Mouse (Mus musculus) kidney, postnatal 0 days (tissue): Measurements from ENCODE around the gene Zhx3. TPM values are rescaled to one million over a fixed set of nuclear protein-coding genes. Genes with fewer than 3 reads are reported as not detected.

Experiments
- ATAC-seq: fragments of 200-750 bp; cut with Nextera tagmentation; replicated peaks from 2 replicates; pipeline ENCODE4 v1.8.0; 2017; ENCODE audit warnings: low read depth, moderate number of reproducible peaks, moderate TSS enrichment, moderate library complexity; ENCODE audit not compliant: low FRiP score
- DNase-seq: peaks from one replicate; pipeline ENCODE4 v3.0.0-alpha.2; 2016; ENCODE audit warnings: low spot score
- H3K27ac ChIP-seq: fragments of 300-500 bp; sonication (generic); 2 replicates; pipeline ENCODE4 v1.5.1; 2014; ENCODE audit warnings: mild to moderate bottlenecking
- H3K27me3 ChIP-seq: fragments of 300-500 bp; sonication (generic); 2 replicates; pipeline ENCODE4 v1.6.1; 2014; ENCODE audit warnings: low read length, mixed read lengths; ENCODE audit not compliant: insufficient read depth
- H3K36me3 ChIP-seq: fragments of 300-500 bp; sonication (generic); 2 replicates; pipeline ENCODE4 v1.6.1; 2014; ENCODE audit warnings: low read length, mixed read lengths; ENCODE audit not compliant: insufficient read depth
- H3K4me1 ChIP-seq: fragments of 300-500 bp; sonication (generic); replicated peaks from 2 replicates; pipeline ENCODE4 v1.6.1; 2014; ENCODE audit warnings: antibody characterized with exemption, low read length, mixed read lengths; ENCODE audit not compliant: insufficient read depth
- H3K4me2 ChIP-seq: fragments of 300-500 bp; sonication (generic); 2 replicates; pipeline ENCODE4 v1.6.1; 2014; ENCODE audit warnings: mild to moderate bottlenecking, low read length, moderate library complexity, mixed read lengths
- H3K4me3 ChIP-seq: fragments of 300-500 bp; sonication (generic); replicated peaks from 2 replicates; pipeline ENCODE4 v1.5.1; 2014; ENCODE audit warnings: low read depth, low read length
- H3K9ac ChIP-seq: fragments of 300-500 bp; sonication (generic); 2 replicates; pipeline ENCODE4 v1.6.1; 2014; ENCODE audit warnings: low read depth, low read length
- H3K9me3 ChIP-seq: fragments of 300-500 bp; sonication (generic); replicated peaks from 2 replicates; pipeline ENCODE4 v1.6.1; 2016; ENCODE audit warnings: low read length, inconsistent platforms, mixed read lengths
- CTCF ChIP-seq: IDR thresholded peaks from 2 replicates; pipeline ENCODE4 v1.5.1; 2016; ENCODE audit warnings: antibody characterized with exemption, low read depth, mild to moderate bottlenecking, moderate library complexity
- WGBS: fragments of 180-500 bp; shearing (Covaris S2); extraction: QIAGEN DNeasy Blood & Tissue Kit; methylation state at CpG from one replicate; pipeline ENCODE4 v1.1.7; 2014; 5-methylcytosine and 5-hydroxymethylcytosine counted together
- polyA plus RNA-seq: library from polyadenylated mRNA; unstranded; fragments of >200 nt; fragmentation: Nextera tagmentation; extraction: Ambion mirVana; gene quantifications from 2 replicates; pipeline ENCODE4 v1.2.1, GENCODE M21; 2015

The Zhx3 gene
- polyA plus RNA-seq, 1 experiment from 2014 or later = 12.6 TPM

DNA sequence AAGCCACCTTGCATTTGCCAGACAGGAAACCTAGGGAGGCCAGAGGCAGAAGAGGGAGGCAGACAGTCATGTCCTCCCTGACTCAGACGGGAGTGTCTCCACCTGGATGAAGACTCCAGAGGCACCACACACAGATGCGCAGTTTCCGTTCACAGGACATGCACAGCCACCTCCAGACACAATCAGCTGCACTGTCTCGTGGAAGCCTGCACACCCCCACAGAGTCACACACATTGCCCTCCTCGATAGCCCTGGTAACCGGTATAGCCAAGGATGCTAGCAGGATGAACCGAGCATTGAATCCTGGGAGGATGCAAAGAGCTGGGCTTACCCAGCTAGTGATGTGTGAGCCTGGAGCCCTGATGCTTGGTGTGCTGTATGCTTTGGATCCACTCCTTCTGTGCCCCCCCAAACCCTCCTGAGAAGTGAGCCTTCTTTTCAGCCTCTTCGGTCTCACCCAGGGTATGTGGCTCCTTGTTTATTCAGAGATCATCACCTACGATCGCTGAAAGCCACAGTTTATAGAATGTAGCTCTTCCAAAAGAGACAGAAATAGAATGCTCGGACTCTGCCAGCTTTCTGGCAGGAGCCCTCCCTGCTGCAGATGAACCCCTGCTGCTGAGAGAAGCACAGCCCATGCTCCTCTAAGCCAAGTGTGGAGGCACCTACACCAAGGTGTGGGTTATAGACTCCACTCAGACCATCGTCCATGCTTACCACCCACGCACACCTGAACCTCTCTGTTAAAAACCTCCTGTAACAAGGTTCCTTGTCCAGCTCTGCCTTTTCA lies 43.2 kb upstream of the Zhx3 start:
- no peak for TF ChIP-seq CTCF
- Histone ChIP-seq H3K4me1 (peaks cover 11% of the 10 kb centered on the region), H3K27me3 (0 out of 2 replicates have a peak, but pooled peaks cover 17% of the 10 kb centered on the region), H3K9me3 (no peaks in the 10 kb centered on the region), H3K4me2 (no peak overlapping the region), H3K27ac (no peak overlapping the region), H3K36me3 (no peaks in the 10 kb centered on the region), H3K9ac (no peak overlapping the region), H3K4me3 (no peak overlapping the region)
- DNase-seq (no peak), ATAC-seq (no peak)
- WGBS = 70% methylated on average over 13 of the region's 13 CpGs

DNA sequence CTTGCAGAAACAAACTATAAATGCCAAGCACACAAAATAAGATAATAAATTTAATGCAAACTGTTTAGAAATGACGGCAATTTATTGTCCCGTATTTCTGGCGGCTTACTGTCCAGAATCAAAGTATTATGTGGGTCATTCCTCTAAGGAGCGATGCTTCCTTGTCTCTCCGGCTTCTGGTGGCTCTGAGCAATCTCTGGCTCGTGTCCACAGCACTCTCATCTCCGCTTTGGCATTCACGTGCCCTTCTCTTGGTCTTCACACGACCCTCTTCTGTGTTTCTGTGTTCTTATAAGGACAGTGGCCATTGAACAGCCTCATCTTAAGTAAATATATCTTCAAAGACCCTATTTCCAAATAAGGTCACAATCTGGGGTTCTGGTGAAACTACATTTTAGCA lies 41.9 kb upstream of the Zhx3 start:
- Histone ChIP-seq H3K36me3 (no peaks in the 10 kb centered on the region), H3K4me2 (no peak overlapping the region), H3K4me1 (peaks cover 11% of the 10 kb centered on the region), H3K9ac (no peak overlapping the region), H3K4me3 (no peak overlapping the region), H3K9me3 (no peaks in the 10 kb centered on the region), H3K27ac (no peak overlapping the region), H3K27me3 (0 out of 2 replicates have a peak, but pooled peaks cover 18% of the 10 kb centered on the region)
- 76% methylated on average over 9 of the region's 9 CpGs for WGBS
- DNase-seq = no peak
- TF ChIP-seq CTCF = no peak
- ATAC-seq = no peak

DNA sequence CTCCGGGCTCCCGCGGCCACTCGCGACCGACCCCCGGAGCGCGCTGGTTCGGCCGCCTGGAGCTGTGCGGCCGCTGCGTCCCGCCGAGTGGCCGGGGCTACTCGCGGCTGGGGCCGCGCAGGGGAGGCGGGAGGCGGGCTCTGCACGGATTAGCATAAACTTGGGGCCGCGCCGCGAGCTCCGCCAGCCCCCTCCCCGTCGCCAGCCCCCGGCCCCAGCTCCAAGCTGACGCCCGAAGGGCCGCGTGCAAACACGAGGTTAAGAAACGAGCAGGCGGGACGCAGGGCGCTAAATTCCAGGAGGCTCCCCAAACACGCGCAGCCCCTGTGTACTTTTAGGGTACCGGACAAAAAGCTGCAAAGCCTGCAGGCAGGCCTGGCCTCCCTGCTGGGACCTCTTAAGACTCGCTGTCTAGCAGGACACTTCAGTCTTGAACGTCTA lies 39.5 kb upstream of the Zhx3 start, which contains the start of gene Emilin3:
Emilin3 (minus strand) TSS at position 98 of the 441 bp plus-strand sequence.
- Histone ChIP-seq H3K27me3 (0 out of 2 replicates have a peak, but pooled peaks cover 18% of the 10 kb centered on the region), H3K4me1 (peaks cover 11% of the 10 kb centered on the region), H3K4me3 (peak within 1 kb of the TSS; percentile 52), H3K27ac (no peak within 1 kb of the TSS), H3K36me3 (no peaks in the 10 kb centered on the region), H3K9ac (peak within 1 kb of the TSS; percentile 40), H3K9me3 (no peaks in the 10 kb centered on the region), H3K4me2 (peak within 1 kb of the TSS; percentile 88)
- WGBS = 2% methylated on average over 36 of the region's 46 CpGs
- DNase-seq = peak; percentile 26
- no peak; the same call in 1 of the 2 replicates for ATAC-seq
- no peak for TF ChIP-seq CTCF

- Histone ChIP-seq H3K36me3 (no peaks in the 10 kb centered on the region), H3K9ac (peak overlapping the region; percentile 40), H3K9me3 (no peaks in the 10 kb centered on the region), H3K4me3 (peak overlapping the region; percentile 52), H3K27me3 (0 out of 2 replicates have a peak, but pooled peaks cover 18% of the 10 kb centered on the region), H3K4me1 (peaks cover 11% of the 10 kb centered on the region), H3K27ac (no peak overlapping the region), H3K4me2 (peak overlapping the region; percentile 88)
- DNase-seq (no peak), ATAC-seq (no peak)
- TF ChIP-seq CTCF = no peak
- WGBS = under 1% methylated on average over 55 of the region's 64 CpGs
Observed at GRCm38 (mm10) chr2:160911558-160912201, 38.9 kb upstream of the Zhx3 start.

DNA sequence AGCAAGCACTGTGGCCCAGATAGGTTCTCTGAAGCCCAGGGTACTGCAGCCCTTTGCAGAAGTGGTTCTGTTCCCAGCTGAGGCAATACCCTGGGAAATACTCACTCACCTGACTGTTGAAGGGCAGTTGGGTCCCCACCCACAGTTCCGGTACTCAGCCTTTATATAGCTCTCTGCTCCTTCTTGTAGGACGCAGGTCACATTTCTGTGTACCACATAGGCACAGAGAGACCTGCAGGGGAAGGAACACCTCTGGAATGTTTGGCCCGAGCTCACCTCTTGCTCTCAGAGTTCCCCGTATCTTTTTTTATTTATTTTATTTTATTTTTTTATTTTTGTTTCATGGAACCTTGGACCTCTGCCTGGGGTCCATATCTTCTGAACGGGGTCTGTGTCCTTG lies 37.8 kb upstream of the Zhx3 start:
- no peak for TF ChIP-seq CTCF
- no peak overlapping the region for H3K4me2 ChIP-seq
- no peaks in the 10 kb centered on the region for H3K9me3 ChIP-seq
- ATAC-seq (no peak), DNase-seq (no peak)
- peaks cover 11% of the 10 kb centered on the region for H3K4me1 ChIP-seq
- no peak overlapping the region for H3K27ac ChIP-seq
- WGBS = 84% methylated on average over 5 of the region's 5 CpGs
- 0 out of 2 replicates have a peak, but pooled peaks cover 18% of the 10 kb centered on the region for H3K27me3 ChIP-seq
- no peaks in the 10 kb centered on the region for H3K36me3 ChIP-seq
- no peak overlapping the region for H3K9ac ChIP-seq
- H3K4me3 ChIP-seq = no peak overlapping the region

DNA sequence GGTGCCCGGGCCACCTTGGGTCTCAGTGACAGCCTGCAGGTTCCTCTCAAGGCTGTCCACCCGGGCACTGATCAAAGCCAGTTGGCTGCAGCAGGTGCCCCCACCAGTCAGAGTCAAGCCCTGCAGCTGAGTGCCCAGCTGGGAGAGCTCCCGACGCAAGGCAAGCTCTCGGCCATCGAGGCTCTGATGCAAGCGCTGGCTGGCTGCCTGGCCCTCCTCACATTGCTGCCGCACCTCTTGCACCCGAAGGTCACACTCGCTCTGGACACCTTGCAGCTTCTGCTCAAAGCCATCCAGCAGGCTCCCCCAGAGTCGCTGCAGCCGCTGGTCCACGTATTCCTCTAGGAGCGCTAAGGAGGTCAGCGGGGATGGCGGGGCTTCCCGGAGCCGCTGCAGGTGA lies 35.8 kb upstream of the Zhx3 start:
- Histone ChIP-seq H3K9me3 (no peaks in the 10 kb centered on the region), H3K4me3 (no peak overlapping the region), H3K27me3 (0 out of 2 replicates have a peak, but pooled peaks cover 18% of the 10 kb centered on the region), H3K9ac (no peak overlapping the region), H3K4me1 (peaks cover 11% of the 10 kb centered on the region), H3K27ac (no peak overlapping the region), H3K36me3 (no peaks in the 10 kb centered on the region), H3K4me2 (no peak overlapping the region)
- no peak for TF ChIP-seq CTCF
- ATAC-seq (no peak), DNase-seq (no peak)
- WGBS = 66% methylated on average over 18 of the region's 18 CpGs
